Mouse (Mus musculus) myocyte (in vitro differentiated cells): ENCODE measurements at regions not wholly inside any gene's neighbourhood (a gene's known extent, or its start where the extent isn't known, plus 50 kb on each side); places are given as distances from the start of the nearest gene placed in this dataset.

Experiments
- CEBPB ChIP-seq: IDR thresholded peaks from 2 replicates; pipeline ENCODE4 v1.6.1; 2011; ENCODE audit warnings: mild to moderate bottlenecking, moderate library complexity; ENCODE audit not compliant: poor library complexity, insufficient read depth, severe bottlenecking
- E2F4 ChIP-seq: IDR thresholded peaks from one replicate; pipeline ENCODE4 v1.6.1; 2011; ENCODE audit warnings: mild to moderate bottlenecking, control low read depth, moderate library complexity; ENCODE audit not compliant: insufficient read depth
- MAX ChIP-seq: IDR thresholded peaks from one replicate; pipeline ENCODE4 v1.6.1; 2011; ENCODE audit warnings: low read depth, mild to moderate bottlenecking, control low read depth
- MYOD1 ChIP-seq, 3 experiments: IDR thresholded peaks; one replicate each; pipeline ENCODE4 v1.6.1; 2011; ENCODE audit warnings: control low read depth in 2 of 3, low read depth in 2 of 3, mild to moderate bottlenecking in 2 of 3, moderate library complexity in 1 of 3; ENCODE audit not compliant: insufficient read length in 2 of 3, control insufficient read depth in 1 of 3
- MYOG ChIP-seq, 3 experiments: IDR thresholded peaks; one replicate each; pipeline ENCODE4 v1.6.1; 2011; ENCODE audit warnings: control low read depth in 2 of 3, low read depth in 2 of 3, mild to moderate bottlenecking in 2 of 3; ENCODE audit not compliant: insufficient read length in 2 of 3, control insufficient read depth in 1 of 3, insufficient read depth in 1 of 3
- POLR2A ChIP-seq: IDR thresholded peaks from one replicate; pipeline ENCODE4 v1.6.1; 2011; ENCODE audit warnings: low read depth, mild to moderate bottlenecking, control low read depth, moderate library complexity; ENCODE audit not compliant: insufficient read length
- POLR2AphosphoS2 ChIP-seq: IDR thresholded peaks from one replicate; pipeline ENCODE4 v1.6.1; 2011; ENCODE audit warnings: low read depth, control low read depth; ENCODE audit not compliant: insufficient read length
- REST ChIP-seq: IDR thresholded peaks from one replicate; pipeline ENCODE4 v1.6.1; 2011; ENCODE audit warnings: mild to moderate bottlenecking, control low read depth, moderate library complexity; ENCODE audit not compliant: insufficient read depth, insufficient read length
- SRF ChIP-seq: IDR thresholded peaks from one replicate; pipeline ENCODE4 v1.6.1; 2011; ENCODE audit warnings: low read depth; ENCODE audit not compliant: control insufficient read depth, insufficient read length
- TCF3 ChIP-seq: IDR thresholded peaks from one replicate; pipeline ENCODE4 v1.6.1; 2011; ENCODE audit warnings: low read depth, control low read depth; ENCODE audit not compliant: insufficient read length
- USF1 ChIP-seq: IDR thresholded peaks from one replicate; pipeline ENCODE4 v1.6.1; 2011; ENCODE audit warnings: low read depth, mild to moderate bottlenecking, control low read depth, moderate library complexity

GRCm38 (mm10) chr10:68967976-68968968 is 183.0 kb upstream of the Rhobtb1 start:
- no peak for TF ChIP-seq CEBPB
- no peak for TF ChIP-seq TCF3
- TF ChIP-seq MAX = no peak
- no peak for TF ChIP-seq MYOD1 (IDR thresholded peaks at IDR 0.05; ENCODE audit: control insufficient read depth in 1 of 3, insufficient read length in 2 of 3, low read depth in 2 of 3)
- TF ChIP-seq POLR2A = no peak
- TF ChIP-seq E2F4 = no peak
- no peak for TF ChIP-seq MYOG (IDR thresholded peaks at IDR 0.05; ENCODE audit: control insufficient read depth in 1 of 3, insufficient read depth in 1 of 3, insufficient read length in 2 of 3, low read depth in 2 of 3)
- no peak for TF ChIP-seq POLR2AphosphoS2
- TF ChIP-seq USF1 = no peak
- no peak for TF ChIP-seq REST
- TF ChIP-seq SRF = no peak
